23 mouse cellular contexts compared by ENCODE assay signal in genomic region chr3:34757130-34757529, GRCm38 (mm10).
"Had no signal": no experiment of that assay in that cellular context is flagged by ENCODE, and none has a peak within 500 bp of the region (broad histone marks: within the 10 kb centered on the region; RNA-seq: fewer than 3 reads in every experiment).

No protein-coding gene starts in this region.

- H3K27me3 ChIP-seq: heart, embryonic 13.5 days; heart, embryonic 15.5 days; hindbrain, embryonic 13.5 days; hindbrain, embryonic 15.5 days; limb, embryonic 13.5 days; limb, embryonic 15.5 days; liver, embryonic 12.5 days had no signal

- DNase-seq: gastrocnemius, postnatal 10 days; gastrocnemius, postnatal 25 days; heart, adult 11 months; heart, adult 2 months; heart, postnatal 36 days; kidney, adult 11 months; kidney, adult 8-10 months; kidney, postnatal 10 days; kidney, postnatal 25 days; kidney, postnatal 4 days; left cerebral cortex, postnatal 4 days had no signal

- H3K9ac ChIP-seq: heart, embryonic 13.5 days; heart, embryonic 15.5 days; hindbrain, embryonic 13.5 days; hindbrain, embryonic 15.5 days; limb, embryonic 13.5 days; limb, embryonic 15.5 days; liver, embryonic 12.5 days; liver, embryonic 14.5 days had no signal

- H3K36me3 ChIP-seq: heart, embryonic 13.5 days; heart, embryonic 15.5 days; hindbrain, embryonic 13.5 days; hindbrain, embryonic 15.5 days; limb, embryonic 13.5 days; limb, embryonic 15.5 days; liver, embryonic 12.5 days had no signal

- H3K4me3 ChIP-seq: heart, adult 2 months; heart, embryonic 13.5 days; heart, embryonic 15.5 days; hindbrain, embryonic 13.5 days; hindbrain, embryonic 15.5 days; layer of hippocampus, adult 2 months; left cerebral cortex, adult 2 months; limb, embryonic 13.5 days; limb, embryonic 15.5 days; liver, embryonic 12.5 days had no signal

- ATAC-seq: hindbrain, postnatal 0 days; intestine, embryonic 16.5 days; liver, embryonic 12.5 days had no signal

- H3K4me1 ChIP-seq: heart, embryonic 13.5 days; heart, embryonic 15.5 days; hindbrain, embryonic 13.5 days; hindbrain, embryonic 15.5 days; limb, embryonic 13.5 days; limb, embryonic 15.5 days; liver, embryonic 12.5 days had no signal

- H3K27ac ChIP-seq: heart, adult 2 months; heart, embryonic 13.5 days; heart, embryonic 15.5 days; hindbrain, embryonic 13.5 days; hindbrain, embryonic 15.5 days; hindbrain, postnatal 0 days; layer of hippocampus, adult 2 months; left cerebral cortex, adult 2 months; limb, embryonic 13.5 days; limb, embryonic 15.5 days; liver, embryonic 12.5 days; liver, embryonic 14.5 days had no signal

- H3K9me3 ChIP-seq: heart, embryonic 13.5 days; heart, embryonic 15.5 days; hindbrain, embryonic 13.5 days; hindbrain, embryonic 15.5 days; limb, embryonic 13.5 days; limb, embryonic 15.5 days; liver, embryonic 12.5 days had no signal
